Comparison of ENCODE assay signal across 10 mouse cellular contexts in the genomic region with DNA sequence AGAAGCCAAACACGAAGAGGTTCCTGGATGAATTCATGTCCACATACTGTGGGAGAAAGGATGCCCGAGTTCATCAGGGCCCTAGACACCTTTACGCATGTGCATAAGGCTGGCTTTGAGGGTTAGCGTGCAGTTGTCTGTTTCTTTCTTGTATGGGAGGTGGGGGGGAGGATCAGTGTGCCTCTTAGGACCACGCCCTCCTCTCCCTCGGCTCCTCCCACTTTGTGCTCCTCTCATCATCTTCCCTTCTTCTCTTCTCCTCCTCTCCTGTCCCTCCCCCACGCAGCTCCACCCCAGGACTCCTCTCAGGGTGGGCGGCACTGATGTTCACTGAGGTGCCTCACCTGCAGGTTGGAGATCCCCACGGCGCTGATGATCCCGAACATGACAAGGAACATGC. TPM values are rescaled to one million over a fixed set of nuclear protein-coding genes. Genes with fewer than 3 reads are reported as not detected.
DNase-seq lines count a peak whose midpoint lies in the region; ATAC-seq and TF ChIP-seq lines count a peak whose summit lies in the region.
"Had no signal": no experiment of that assay in that cellular context is flagged by ENCODE, and none has a peak within 500 bp of the region (broad histone marks: within the 10 kb centered on the region; RNA-seq: fewer than 3 reads in every experiment).

No protein-coding gene starts in this region.

- no peak for ATAC-seq in heart, embryonic 16.5 days (replicated peaks; ENCODE audit: extremely low read depth, insufficient read depth, low FRiP score)
- no peak for ATAC-seq in stomach, embryonic 14.5 days (ENCODE audit: insufficient number of reproducible peaks, insufficient read depth, low FRiP score, low read depth)
- ATAC-seq in stomach, postnatal 0 days (ENCODE audit: low FRiP score, low TSS enrichment), result no peak
- peak; percentile 61; the same call in 1 of the 2 replicates for ATAC-seq in hindbrain, embryonic 15.5 days (ENCODE audit: low FRiP score, low read depth)

- TF ChIP-seq EP300 in stomach, postnatal 0 days (optimal IDR thresholded peaks at IDR 0.05), result no peak

- H3K4me2 ChIP-seq in heart, embryonic 16.5 days (ENCODE audit: low read depth, low read length), result peak overlapping the region; percentile 31; the same call in 1 of the 2 replicates
- peak overlapping the region; percentile 29 for H3K4me2 ChIP-seq in stomach, embryonic 14.5 days (replicated peaks; ENCODE audit: low read depth, low read length)
- H3K4me2 ChIP-seq in stomach, postnatal 0 days (replicated peaks; ENCODE audit: low read depth), result no peak overlapping the region
- H3K4me2 ChIP-seq in hindbrain, embryonic 15.5 days, result peak overlapping the region; percentile 48

- H3K27me3 ChIP-seq in heart, embryonic 16.5 days (ENCODE audit: control insufficient read depth, insufficient read depth, low read length), result peaks cover 4% of the 10 kb centered on the region; the same call in 1 of the 2 replicates
- H3K27me3 ChIP-seq in stomach, embryonic 14.5 days (ENCODE audit: control insufficient read depth, insufficient read depth, low read length), result no peaks in the 10 kb centered on the region
- no peaks in the 10 kb centered on the region for H3K27me3 ChIP-seq in stomach, postnatal 0 days (ENCODE audit: control insufficient read depth, insufficient read depth, low read length)
- no peaks in the 10 kb centered on the region for H3K27me3 ChIP-seq in hindbrain, embryonic 15.5 days
- H3K27me3 ChIP-seq: CH12.LX had no signal

- no peak overlapping the region for H3K27ac ChIP-seq in heart, embryonic 16.5 days (ENCODE audit: low read length)
- H3K27ac ChIP-seq in stomach, embryonic 14.5 days (ENCODE audit: low read length), result no peak overlapping the region
- no peak overlapping the region for H3K27ac ChIP-seq in stomach, postnatal 0 days (replicated peaks)
- no peak overlapping the region for H3K27ac ChIP-seq in hindbrain, embryonic 15.5 days (replicated peaks)

- 22% methylated on average over 11 of the region's 11 CpGs for WGBS in heart, embryonic 16.5 days
- 21% methylated on average over 11 of the region's 11 CpGs for WGBS in stomach, embryonic 14.5 days
- 29% methylated on average over 11 of the region's 11 CpGs for WGBS in stomach, postnatal 0 days
- 18% methylated on average over 11 of the region's 11 CpGs for WGBS in hindbrain, embryonic 15.5 days

- H3K4me1 ChIP-seq in heart, embryonic 16.5 days (ENCODE audit: control insufficient read depth, insufficient read depth, low read length), result no peaks in the 10 kb centered on the region
- no peaks in the 10 kb centered on the region for H3K4me1 ChIP-seq in stomach, embryonic 14.5 days (ENCODE audit: control insufficient read depth, insufficient read depth, low read length)
- no peaks in the 10 kb centered on the region for H3K4me1 ChIP-seq in stomach, postnatal 0 days (replicated peaks; ENCODE audit: control insufficient read depth, insufficient read depth)
- no peaks in the 10 kb centered on the region for H3K4me1 ChIP-seq in hindbrain, embryonic 15.5 days (replicated peaks)

- TF ChIP-seq CTCF in stomach, postnatal 0 days (IDR thresholded peaks at IDR 0.05; ENCODE audit: low read depth), result no peak

- no peak overlapping the region for H3K4me3 ChIP-seq in heart, embryonic 16.5 days (ENCODE audit: low read length)
- no peak overlapping the region for H3K4me3 ChIP-seq in stomach, embryonic 14.5 days (ENCODE audit: low read depth, low read length)
- no peak overlapping the region; the same call in 1 of the 2 replicates for H3K4me3 ChIP-seq in stomach, postnatal 0 days (ENCODE audit: low read depth, low read length)
- H3K4me3 ChIP-seq in hindbrain, embryonic 15.5 days, result peak overlapping the region; percentile 21

- DNase-seq in heart, postnatal 10 days, result no peak
- DNase-seq in stomach, postnatal 0 days (ENCODE audit: low spot score), result no peak
- DNase-seq in right cerebral cortex, postnatal 25 days, result peak; percentile 6
- no peak for DNase-seq in T-cell, adult 2 months (ENCODE audit: low spot score)
- DNase-seq in urinary bladder, adult 2 months (ENCODE audit: low spot score), result no peak

- H3K36me3 ChIP-seq in heart, embryonic 16.5 days (ENCODE audit: control insufficient read depth, insufficient read depth), result no peaks in the 10 kb centered on the region
- H3K36me3 ChIP-seq in stomach, embryonic 14.5 days (ENCODE audit: control insufficient read depth, insufficient read depth, low read length), result no peaks in the 10 kb centered on the region
- no peaks in the 10 kb centered on the region for H3K36me3 ChIP-seq in stomach, postnatal 0 days (ENCODE audit: control insufficient read depth, insufficient read depth, low read length)
- no peaks in the 10 kb centered on the region for H3K36me3 ChIP-seq in hindbrain, embryonic 15.5 days

- no peaks in the 10 kb centered on the region for H3K9me3 ChIP-seq in heart, embryonic 16.5 days (replicated peaks; ENCODE audit: control insufficient read depth, low read length)
- no peaks in the 10 kb centered on the region for H3K9me3 ChIP-seq in stomach, embryonic 14.5 days (ENCODE audit: control insufficient read depth, low read depth, low read length)
- H3K9me3 ChIP-seq in stomach, postnatal 0 days (ENCODE audit: control insufficient read depth, low read length), result no peaks in the 10 kb centered on the region
- no peaks in the 10 kb centered on the region for H3K9me3 ChIP-seq in hindbrain, embryonic 15.5 days

- intact Hi-C loops in heart, postnatal 10 days (cut with DNase I), result no loop called here

- no peak overlapping the region for H3K9ac ChIP-seq in heart, embryonic 16.5 days (ENCODE audit: low read length)
- H3K9ac ChIP-seq in stomach, embryonic 14.5 days (replicated peaks; ENCODE audit: low read depth, low read length), result no peak overlapping the region
- no peak overlapping the region for H3K9ac ChIP-seq in stomach, postnatal 0 days (ENCODE audit: low read length)
- no peak overlapping the region for H3K9ac ChIP-seq in hindbrain, embryonic 15.5 days

RNA-seq across cellular contexts. Expression of a gene that starts 28.5 kb away (rescaled TPM):
- 0.30 TPM in 1 of 2 replicates, not detected in the other for polyA plus RNA-seq in heart, embryonic 16.5 days (2015; fragmentation: Nextera tagmentation; extraction: Ambion mirVana)
- total RNA-seq in heart, postnatal 10 days (2021), result not detected
- not detected in 2 replicates for polyA plus RNA-seq in stomach, embryonic 14.5 days (2014; fragmentation: Nextera tagmentation; extraction: Ambion mirVana)
- 0.10 TPM in 1 of 2 replicates, not detected in the other for polyA plus RNA-seq in stomach, postnatal 0 days (2015; fragmentation: Nextera tagmentation; extraction: Ambion mirVana)
- not detected in 2 replicates for polyA plus RNA-seq in hindbrain, embryonic 15.5 days (2015; fragmentation: Nextera tagmentation; extraction: Ambion mirVana)
- not detected in 2 replicates for polyA plus RNA-seq in urinary bladder, adult 2 months (2012; rRNA removed)
- total RNA-seq: layer of hippocampus, adult 18-20 months had no signal

RNA-seq across cellular contexts. Expression of a gene that starts 37.8 kb away (rescaled TPM):
- polyA plus RNA-seq in heart, embryonic 16.5 days (2015; fragmentation: Nextera tagmentation; extraction: Ambion mirVana), result 8.3 and 9.5 TPM in 2 replicates
- total RNA-seq in heart, postnatal 10 days (2021), result 10 to 100 TPM; 18.3 to 20.7 TPM
- polyA plus RNA-seq in stomach, embryonic 14.5 days (2014; fragmentation: Nextera tagmentation; extraction: Ambion mirVana), result 9.7 and 10.7 TPM in 2 replicates
- 4.5 and 5.0 TPM in 2 replicates for polyA plus RNA-seq in stomach, postnatal 0 days (2015; fragmentation: Nextera tagmentation; extraction: Ambion mirVana)
- polyA plus RNA-seq in hindbrain, embryonic 15.5 days (2015; fragmentation: Nextera tagmentation; extraction: Ambion mirVana), result 13.1 and 14.3 TPM in 2 replicates
- 12.7 and 13.6 TPM in 2 replicates for polyA plus RNA-seq in urinary bladder, adult 2 months (2012; rRNA removed)

RNA-seq across cellular contexts. Expression of a gene that starts 39.7 kb away (rescaled TPM):
- polyA plus RNA-seq in heart, embryonic 16.5 days (2015; fragmentation: Nextera tagmentation; extraction: Ambion mirVana), result 0.79 and 1.7 TPM in 2 replicates
- total RNA-seq in heart, postnatal 10 days (2021), result under 1 TPM; 0.42 to 0.43 TPM
- 3.2 and 3.4 TPM in 2 replicates for polyA plus RNA-seq in stomach, embryonic 14.5 days (2014; fragmentation: Nextera tagmentation; extraction: Ambion mirVana)
- polyA plus RNA-seq in stomach, postnatal 0 days (2015; fragmentation: Nextera tagmentation; extraction: Ambion mirVana), result 1.5 and 1.6 TPM in 2 replicates
- 0.56 and 0.64 TPM in 2 replicates for polyA plus RNA-seq in hindbrain, embryonic 15.5 days (2015; fragmentation: Nextera tagmentation; extraction: Ambion mirVana)
- polyA plus RNA-seq in urinary bladder, adult 2 months (2012; rRNA removed), result 0.66 and 1.5 TPM in 2 replicates
